Mouse (Mus musculus): ENCODE results near the gene Hist1h2bn. TPM values are rescaled to one million over a fixed set of nuclear protein-coding genes. Genes with fewer than 3 reads are reported as not detected.
"Not testable (repeated sequence)": the region's sequence is repeated elsewhere in the genome, so short reads cannot be mapped to it uniquely, and the experiment has no call there.

The Hist1h2bn gene
- polyA plus RNA-seq, 1 experiment from 2014 or later: 2.2 TPM

DNA sequence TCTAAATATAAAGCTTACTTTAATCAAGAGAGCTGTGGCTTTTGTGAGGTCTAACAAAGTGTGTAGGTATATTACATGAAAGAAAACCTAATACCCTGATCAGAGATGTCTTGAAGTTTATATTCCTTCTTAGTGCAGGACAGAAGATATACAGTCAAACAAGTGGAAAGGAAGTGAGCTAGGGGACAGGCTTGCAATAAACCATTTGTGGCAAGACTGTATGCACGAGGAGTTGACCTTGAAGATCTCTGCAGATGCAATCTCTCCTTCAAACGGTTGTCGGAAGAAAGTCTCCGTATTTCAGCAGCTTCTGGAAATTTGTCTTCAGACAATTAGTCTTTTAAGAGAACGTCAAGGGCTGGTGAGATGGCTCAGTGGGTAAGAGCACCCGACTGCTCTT, 36.0 kb downstream of the Hist1h2bn start:
- H3K4me1 ChIP-seq (ENCODE audit: insufficient read depth, low read length): peaks cover 23% of the 10 kb centered on the region
- WGBS: 41% methylated on average over 6 of the region's 6 CpGs
- no peak for ATAC-seq (ENCODE audit: low FRiP score, low TSS enrichment)
- H3K4me3 ChIP-seq (ENCODE audit: low read length): no peak overlapping the region
- H3K9me3 ChIP-seq (ENCODE audit: low read length): no peaks in the 10 kb centered on the region
- H3K9ac ChIP-seq (replicated peaks; ENCODE audit: low read length): no peak overlapping the region
- H3K4me2 ChIP-seq (replicated peaks; ENCODE audit: low read depth, low read length): no peak overlapping the region
- H3K27me3 ChIP-seq (ENCODE audit: insufficient read depth, low read length): no peaks in the 10 kb centered on the region
- no peaks in the 10 kb centered on the region for H3K36me3 ChIP-seq (ENCODE audit: insufficient read depth, low read length)
- no peak overlapping the region for H3K27ac ChIP-seq (ENCODE audit: low read length)

DNA sequence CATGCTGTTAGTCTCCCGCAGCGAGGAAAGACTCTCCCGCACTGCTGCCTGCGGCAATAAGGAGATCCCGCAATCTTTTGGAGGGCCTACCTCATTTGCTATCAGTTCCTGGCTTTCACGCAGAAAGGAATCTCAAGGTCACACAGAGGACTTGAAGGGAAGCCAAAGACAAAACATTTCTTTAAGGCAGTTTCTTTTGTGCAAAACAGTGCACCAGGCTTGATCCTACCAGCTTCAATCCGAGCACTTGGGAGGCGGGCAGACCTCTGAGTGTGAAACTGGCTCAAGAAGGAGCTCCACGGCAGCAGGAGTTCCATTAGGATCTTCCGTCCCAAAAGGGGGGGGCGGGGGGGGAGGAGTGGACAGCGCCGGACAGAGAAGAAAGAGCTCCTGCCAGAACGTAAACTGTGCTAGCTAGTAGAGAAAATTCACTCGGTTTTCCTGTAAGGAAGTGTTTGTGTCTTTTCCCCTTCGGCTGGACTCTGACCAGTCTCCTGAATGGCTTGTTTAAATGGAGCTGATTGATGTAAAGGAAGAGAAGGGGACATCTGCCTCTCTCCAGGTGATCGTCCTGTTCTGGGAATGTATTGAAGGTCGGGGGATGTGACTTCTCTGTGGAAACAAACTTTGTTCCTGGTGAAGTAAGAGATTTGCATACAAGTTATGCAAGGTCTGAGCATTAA, 36.8 kb downstream of the Hist1h2bn start:
- no peaks in the 10 kb centered on the region for H3K36me3 ChIP-seq (ENCODE audit: insufficient read depth, low read length)
- H3K27ac ChIP-seq (ENCODE audit: low read length): no peak overlapping the region
- H3K4me3 ChIP-seq (ENCODE audit: low read length): peak overlapping the region; percentile 22
- peak overlapping the region; percentile 50 for H3K4me2 ChIP-seq (replicated peaks; ENCODE audit: low read depth, low read length)
- no peaks in the 10 kb centered on the region for H3K27me3 ChIP-seq (ENCODE audit: insufficient read depth, low read length)
- H3K9ac ChIP-seq (replicated peaks; ENCODE audit: low read length): peak overlapping the region; percentile 58
- 10% methylated on average over 17 of the region's 18 CpGs for WGBS
- ATAC-seq (ENCODE audit: low FRiP score, low TSS enrichment): no peak
- no peaks in the 10 kb centered on the region for H3K9me3 ChIP-seq (ENCODE audit: low read length)
- peaks cover 19% of the 10 kb centered on the region for H3K4me1 ChIP-seq (ENCODE audit: insufficient read depth, low read length)

DNA sequence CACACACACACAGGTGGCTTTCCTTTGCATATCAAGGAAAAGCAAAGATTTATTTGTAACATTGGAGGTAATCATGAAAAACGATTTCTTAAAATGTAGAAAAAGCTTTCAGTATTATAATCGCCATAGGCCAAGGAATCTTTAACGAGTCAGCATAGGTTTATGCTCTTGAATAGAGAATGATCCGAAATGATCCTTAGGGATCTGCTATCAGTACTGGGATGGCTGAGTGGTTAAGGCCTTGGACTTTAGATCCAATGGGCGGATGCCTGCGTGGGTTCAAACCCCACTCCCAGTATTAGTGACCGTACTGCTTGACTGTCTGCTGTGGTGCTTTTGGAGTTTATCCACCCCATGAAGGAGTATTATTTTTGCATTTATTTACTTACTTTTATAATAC, 41.7 kb downstream of the Hist1h2bn start:
- Histone ChIP-seq H3K9ac (replicated peaks; ENCODE audit: low read length) (no peak overlapping the region), H3K4me1 (ENCODE audit: insufficient read depth, low read length) (peaks cover 5% of the 10 kb centered on the region; the same call in 1 of the 2 replicates), H3K27me3 (ENCODE audit: insufficient read depth, low read length) (no peaks in the 10 kb centered on the region), H3K36me3 (ENCODE audit: insufficient read depth, low read length) (no peaks in the 10 kb centered on the region), H3K4me3 (ENCODE audit: low read length) (no peak overlapping the region), H3K9me3 (ENCODE audit: low read length) (no peaks in the 10 kb centered on the region), H3K4me2 (replicated peaks; ENCODE audit: low read depth, low read length) (no peak overlapping the region), H3K27ac (ENCODE audit: low read length) (no peak overlapping the region)
- WGBS: 95% methylated on average over 7 of the region's 7 CpGs
- no peak for ATAC-seq (ENCODE audit: low FRiP score, low TSS enrichment)

GRCm38 (mm10) chr13:21797163-21797562, 43.2 kb downstream of the Hist1h2bn start:
- ATAC-seq (ENCODE audit: low FRiP score, low TSS enrichment); H3K27ac ChIP-seq (ENCODE audit: low read length); H3K9me3 ChIP-seq (ENCODE audit: low read length); H3K4me1 ChIP-seq (ENCODE audit: insufficient read depth, low read length); H3K4me3 ChIP-seq (ENCODE audit: low read length); H3K4me2 ChIP-seq (replicated peaks; ENCODE audit: low read depth, low read length); H3K9ac ChIP-seq (replicated peaks; ENCODE audit: low read length); H3K36me3 ChIP-seq (ENCODE audit: insufficient read depth, low read length); H3K27me3 ChIP-seq (ENCODE audit: insufficient read depth, low read length): not testable (repeated sequence)

DNA sequence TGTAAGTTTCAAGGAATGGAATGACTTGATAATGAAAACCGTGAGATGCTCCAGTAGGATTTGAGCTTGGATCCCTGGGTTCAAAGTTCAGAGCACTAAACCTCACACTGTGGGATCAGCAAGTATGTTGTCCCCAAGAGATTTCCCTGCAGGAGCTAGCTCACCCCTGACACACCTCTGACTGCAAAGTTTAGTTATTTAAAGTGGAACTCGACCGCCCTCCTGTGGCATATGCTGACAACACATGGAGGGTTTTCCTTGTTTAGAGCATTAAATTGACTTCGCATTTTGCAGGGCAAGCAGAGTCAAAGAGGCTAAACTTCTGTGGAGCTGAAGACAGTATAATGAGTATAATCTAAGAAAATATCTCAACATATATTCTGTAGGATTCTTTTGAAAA, 49.1 kb downstream of the Hist1h2bn start:
- H3K27ac ChIP-seq (ENCODE audit: low read length); H3K4me2 ChIP-seq (replicated peaks; ENCODE audit: low read depth, low read length); H3K9me3 ChIP-seq (ENCODE audit: low read length); H3K27me3 ChIP-seq (ENCODE audit: insufficient read depth, low read length); H3K9ac ChIP-seq (replicated peaks; ENCODE audit: low read length); H3K4me3 ChIP-seq (ENCODE audit: low read length); H3K36me3 ChIP-seq (ENCODE audit: insufficient read depth, low read length); H3K4me1 ChIP-seq (ENCODE audit: insufficient read depth, low read length): not testable (repeated sequence)
- ATAC-seq (ENCODE audit: low FRiP score, low TSS enrichment): peak; percentile 79
- WGBS: no CpG with 5 or more reads among the region's 4 CpGs

Small RNA genes within 50 kb of the gene (microRNA-seq; reads per million reads assigned to microRNA genes)
- gene Gm44346 (not detected), gene Gm44357 (not detected), gene Gm44367 (not detected), gene Gm44454 (not detected)

Other genes starting within 250 kb of the Hist1h2bn start
- gene Zkscan8, start 223.0 kb upstream of the Hist1h2bn start, polyA plus RNA-seq (2015; fragmentation: Nextera tagmentation; extraction: Ambion mirVana): 6.8 and 7.0 TPM in 2 replicates
- gene Olfr1366, start 211.3 kb upstream of the Hist1h2bn start, polyA plus RNA-seq (2015; fragmentation: Nextera tagmentation; extraction: Ambion mirVana): 0.16 and 0.17 TPM in 2 replicates
- gene Olfr1535, start 194.2 kb upstream of the Hist1h2bn start, polyA plus RNA-seq (2015; fragmentation: Nextera tagmentation; extraction: Ambion mirVana): not detected in 2 replicates
- gene Olfr1364, start 172.4 kb upstream of the Hist1h2bn start, polyA plus RNA-seq (2015; fragmentation: Nextera tagmentation; extraction: Ambion mirVana): not detected in 2 replicates
- not detected in 2 replicates for gene Olfr1362, start 140.1 kb upstream of the Hist1h2bn start, polyA plus RNA-seq (2015; fragmentation: Nextera tagmentation; extraction: Ambion mirVana)
- gene Olfr11, start 111.6 kb upstream of the Hist1h2bn start, polyA plus RNA-seq (2015; fragmentation: Nextera tagmentation; extraction: Ambion mirVana): not detected in 2 replicates
- gene Olfr1361, start 90.7 kb upstream of the Hist1h2bn start, polyA plus RNA-seq (2015; fragmentation: Nextera tagmentation; extraction: Ambion mirVana): not detected in 2 replicates
- gene Olfr1360, start 76.7 kb upstream of the Hist1h2bn start, polyA plus RNA-seq (2015; fragmentation: Nextera tagmentation; extraction: Ambion mirVana): not detected in 2 replicates
- gene Olfr1359, start 56.0 kb upstream of the Hist1h2bn start, polyA plus RNA-seq (2015; fragmentation: Nextera tagmentation; extraction: Ambion mirVana): not detected in 2 replicates
- 1.9 and 3.8 TPM in 2 replicates for gene Hist1h2bl, start 38.0 kb upstream of the Hist1h2bn start, polyA plus RNA-seq (2015; fragmentation: Nextera tagmentation; extraction: Ambion mirVana)
- 13.5 and 20.3 TPM in 2 replicates for gene Hist1h2ai, start 37.7 kb upstream of the Hist1h2bn start, polyA plus RNA-seq (2015; fragmentation: Nextera tagmentation; extraction: Ambion mirVana)
- 6.2 and 12.4 TPM in 2 replicates for gene Hist1h3h, start 36.5 kb upstream of the Hist1h2bn start, polyA plus RNA-seq (2015; fragmentation: Nextera tagmentation; extraction: Ambion mirVana)
- gene Hist1h2bm, start 32.1 kb upstream of the Hist1h2bn start, polyA plus RNA-seq (2015; fragmentation: Nextera tagmentation; extraction: Ambion mirVana): 4.3 and 4.4 TPM in 2 replicates
- 1.4 and 1.6 TPM in 2 replicates for gene Hist1h4j, start 19.1 kb upstream of the Hist1h2bn start, polyA plus RNA-seq (2015; fragmentation: Nextera tagmentation; extraction: Ambion mirVana)
- gene Hist1h4k, start 3.6 kb upstream of the Hist1h2bn start, polyA plus RNA-seq (2015; fragmentation: Nextera tagmentation; extraction: Ambion mirVana): 4.3 and 5.9 TPM in 2 replicates
- 24.4 and 25.9 TPM in 2 replicates for gene Hist1h2ak, start 296 bp upstream of the Hist1h2bn start, polyA plus RNA-seq (2015; fragmentation: Nextera tagmentation; extraction: Ambion mirVana)
- gene Hist1h1b, start 26.5 kb downstream of the Hist1h2bn start, polyA plus RNA-seq (2015; fragmentation: Nextera tagmentation; extraction: Ambion mirVana): 17.4 and 17.8 TPM in 2 replicates
- gene Hist1h3i, start 29.2 kb downstream of the Hist1h2bn start, polyA plus RNA-seq (2015; fragmentation: Nextera tagmentation; extraction: Ambion mirVana): 98.9 and 117 TPM in 2 replicates
- 3.4 and 6.0 TPM in 2 replicates for gene Hist1h2an, start 33.1 kb downstream of the Hist1h2bn start, polyA plus RNA-seq (2015; fragmentation: Nextera tagmentation; extraction: Ambion mirVana)
- gene Hist1h2bp, start 33.3 kb downstream of the Hist1h2bn start, polyA plus RNA-seq (2015; fragmentation: Nextera tagmentation; extraction: Ambion mirVana): 2.0 and 2.2 TPM in 2 replicates
- 22.0 and 25.6 TPM in 2 replicates for gene Hist1h2bq, start 56.1 kb downstream of the Hist1h2bn start, polyA plus RNA-seq (2015; fragmentation: Nextera tagmentation; extraction: Ambion mirVana)
- gene Hist1h2ao, start 56.3 kb downstream of the Hist1h2bn start, polyA plus RNA-seq (2015; fragmentation: Nextera tagmentation; extraction: Ambion mirVana): 2.1 TPM in 1 of 2 replicates, not detected in the other
- not detected in 2 replicates for gene Hist1h4m, start 57.6 kb downstream of the Hist1h2bn start, polyA plus RNA-seq (2015; fragmentation: Nextera tagmentation; extraction: Ambion mirVana)
- 13.6 and 14.5 TPM in 2 replicates for gene Hist1h4n, start 78.1 kb downstream of the Hist1h2bn start, polyA plus RNA-seq (2015; fragmentation: Nextera tagmentation; extraction: Ambion mirVana)
- gene Hist1h2ap, start 79.4 kb downstream of the Hist1h2bn start, polyA plus RNA-seq (2015; fragmentation: Nextera tagmentation; extraction: Ambion mirVana): 2,785 and 3,191 TPM in 2 replicates
- 22.6 and 26.0 TPM in 2 replicates for gene Hist1h2br, start 79.6 kb downstream of the Hist1h2bn start, polyA plus RNA-seq (2015; fragmentation: Nextera tagmentation; extraction: Ambion mirVana)
- 11.6 and 13.7 TPM in 2 replicates for gene Zfp184, start 191.0 kb downstream of the Hist1h2bn start, polyA plus RNA-seq (2015; fragmentation: Nextera tagmentation; extraction: Ambion mirVana)
- 0.15 and 0.26 TPM in 2 replicates for gene Pom121l2, start 227.1 kb downstream of the Hist1h2bn start, polyA plus RNA-seq (2015; fragmentation: Nextera tagmentation; extraction: Ambion mirVana)

Data from kidney, embryonic 16.5 days (tissue).